Mouse (Mus musculus) megakaryocyte, embryonic 14.5 days (primary cell): ENCODE results near the gene Deaf1.

Experiments
- FLI1 ChIP-seq: IDR thresholded peaks from 2 replicates; pipeline ENCODE4 v1.6.1; 2012; ENCODE audit warnings: low read length, inconsistent platforms, mixed read lengths
- GATA1 ChIP-seq: IDR thresholded peaks from 3 replicates; pipeline ENCODE4 v1.6.1; 2012; ENCODE audit warnings: mixed read lengths, low read length, inconsistent platforms, borderline replicate concordance

DNA sequence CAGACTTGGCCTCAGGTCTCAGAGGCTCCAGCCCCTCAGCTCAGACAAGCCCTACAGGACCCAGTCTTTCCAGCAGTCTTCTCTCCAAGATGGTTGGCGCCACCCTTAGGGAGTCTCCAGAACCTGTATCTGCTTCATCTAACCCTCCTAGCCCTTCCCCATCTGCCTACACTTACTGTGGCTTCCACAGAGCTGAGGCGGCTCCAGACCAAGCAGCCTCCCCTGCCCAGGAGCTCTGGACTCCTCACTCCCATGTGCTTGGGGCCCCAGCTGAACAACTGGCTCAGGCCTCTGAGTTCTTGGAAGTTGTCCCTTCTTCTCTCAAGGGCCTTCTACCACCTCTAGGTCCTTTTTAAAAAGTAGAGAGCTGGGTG is 36.2 kb upstream of the Deaf1 start:
- TF ChIP-seq GATA1 (no peak), FLI1 (no peak)
